Mouse (Mus musculus) urinary bladder, adult 18-20 months (tissue): Measurements from ENCODE around the gene Rtp4.
A peak's percentile ranks its signal among the peaks of the same experiment; 100 is the strongest.

ENCODE experiments used
- DNase-seq, 2 experiments: peaks; one replicate each; pipeline ENCODE4 v3.0.0; 2022; ENCODE audit warnings: low spot score in 2 of 2, mixed read lengths in 2 of 2

The Rtp4 gene

DNA sequence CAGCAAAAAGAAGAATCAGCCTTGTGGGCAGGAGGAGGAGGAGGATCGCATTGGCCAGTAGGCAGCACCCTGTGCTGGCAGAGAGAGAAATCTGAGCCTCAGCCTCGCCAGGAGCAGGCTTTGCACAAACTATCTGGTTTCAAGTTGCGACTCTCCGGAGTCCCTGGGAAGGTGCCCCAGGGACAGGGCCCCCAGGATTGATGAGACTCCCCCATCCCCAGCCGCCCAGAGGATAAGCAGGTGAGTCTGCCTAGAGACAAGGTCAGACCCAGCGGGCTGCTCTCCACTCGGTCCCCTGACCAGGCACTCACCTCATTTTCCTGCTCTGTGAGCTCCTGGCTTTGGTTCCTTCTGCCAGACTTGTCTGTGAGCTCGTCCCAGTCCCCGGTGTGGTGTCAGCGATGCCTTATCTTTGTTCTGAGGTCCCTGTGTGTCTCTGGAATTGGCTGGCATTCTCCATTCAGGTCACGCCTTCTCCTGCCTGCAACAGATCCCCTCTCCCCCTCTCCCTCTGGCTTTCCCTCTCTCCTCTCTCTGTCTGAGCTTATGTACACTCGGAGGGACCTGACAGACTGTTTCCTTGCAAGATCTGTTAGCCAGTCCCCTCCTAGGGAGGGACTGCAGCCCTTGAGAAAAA, at the start of gene Rtp4, which contains the start of gene Masp1:
TSS of gene Rtp4 (plus strand) at position 57 of the 637 bp plus-strand sequence.
TSS of gene Masp1 (minus strand) at position 581 of the 637 bp plus-strand sequence.
- no peak for DNase-seq

DNA sequence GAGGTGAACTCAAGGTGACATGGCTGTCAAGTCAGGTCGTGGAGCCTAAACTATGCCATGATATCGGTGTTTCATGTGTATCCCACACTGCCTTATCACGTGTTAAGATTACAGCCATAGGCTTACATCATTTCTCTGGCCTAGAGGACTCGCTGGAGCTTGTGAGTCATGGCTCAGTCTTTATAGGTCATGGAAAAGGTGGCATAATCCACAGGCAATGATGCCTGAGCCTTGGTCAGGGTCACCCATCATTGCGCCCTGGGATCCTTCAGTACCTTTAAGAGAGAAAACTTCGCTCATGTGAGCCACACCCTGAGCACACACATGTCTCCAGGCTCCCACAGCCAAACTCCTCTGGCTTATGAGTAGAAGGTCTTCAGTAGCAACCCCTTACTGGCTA, 48.5 kb upstream of the Rtp4 start:
- DNase-seq: no peak

DNA sequence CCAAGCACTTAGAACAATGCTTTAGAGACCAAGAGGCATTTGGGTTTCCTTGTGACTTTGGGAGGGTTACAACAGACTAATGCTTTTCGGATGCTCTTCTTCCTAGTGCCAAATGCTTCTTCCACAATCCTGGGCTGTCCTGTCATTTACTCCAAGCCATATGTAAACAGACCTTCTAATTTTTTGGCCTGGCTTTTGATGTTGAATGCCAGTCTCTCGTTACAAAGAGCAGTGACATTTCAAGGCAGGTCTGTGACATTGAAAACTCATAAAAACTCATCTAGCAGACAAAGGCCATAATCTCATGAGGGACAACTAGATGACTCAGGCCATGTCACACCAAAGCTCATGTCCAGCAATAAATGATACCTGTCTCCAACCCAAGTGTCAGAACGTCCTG, 48.0 kb upstream of the Rtp4 start:
- DNase-seq: no peak

DNA sequence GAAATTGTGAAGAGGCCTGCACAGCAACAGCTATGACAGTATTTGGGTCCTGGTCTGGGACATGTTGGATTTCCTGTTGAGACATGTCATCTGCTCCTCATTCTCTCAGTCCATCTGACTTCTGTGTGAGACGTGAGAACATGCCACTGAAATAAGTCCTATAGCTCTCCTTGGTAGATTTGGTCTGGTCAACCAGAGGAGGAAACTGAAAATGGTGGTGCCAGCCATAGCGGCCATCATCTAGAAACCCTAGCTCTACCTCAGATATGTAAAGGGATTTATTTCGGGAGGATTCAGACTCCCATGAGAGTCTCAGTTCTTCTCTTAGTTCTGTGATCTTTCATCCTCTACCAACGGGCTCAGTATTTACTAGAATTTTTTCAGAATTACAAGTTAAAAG, 44.4 kb upstream of the Rtp4 start:
- DNase-seq: no peak

DNA sequence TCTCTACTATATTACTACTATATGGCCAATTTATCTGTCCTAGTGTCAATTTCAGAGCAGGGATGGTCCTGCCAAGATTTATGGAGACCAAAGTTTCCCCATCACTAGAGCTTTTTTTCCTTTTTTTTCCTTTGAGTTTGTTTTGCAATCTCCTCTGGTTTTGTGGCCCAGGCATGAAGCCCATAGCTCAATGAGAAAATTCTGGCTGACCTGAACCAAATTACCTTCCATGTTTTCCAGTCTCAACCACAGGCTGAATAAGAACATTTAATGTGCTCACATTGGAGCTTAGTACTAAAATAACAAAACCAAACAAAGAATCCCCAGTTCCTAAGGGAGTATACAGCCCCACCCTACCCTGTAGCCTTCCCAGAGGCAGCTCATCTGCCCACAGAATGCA, 43.5 kb upstream of the Rtp4 start:
- DNase-seq: no peak

DNA sequence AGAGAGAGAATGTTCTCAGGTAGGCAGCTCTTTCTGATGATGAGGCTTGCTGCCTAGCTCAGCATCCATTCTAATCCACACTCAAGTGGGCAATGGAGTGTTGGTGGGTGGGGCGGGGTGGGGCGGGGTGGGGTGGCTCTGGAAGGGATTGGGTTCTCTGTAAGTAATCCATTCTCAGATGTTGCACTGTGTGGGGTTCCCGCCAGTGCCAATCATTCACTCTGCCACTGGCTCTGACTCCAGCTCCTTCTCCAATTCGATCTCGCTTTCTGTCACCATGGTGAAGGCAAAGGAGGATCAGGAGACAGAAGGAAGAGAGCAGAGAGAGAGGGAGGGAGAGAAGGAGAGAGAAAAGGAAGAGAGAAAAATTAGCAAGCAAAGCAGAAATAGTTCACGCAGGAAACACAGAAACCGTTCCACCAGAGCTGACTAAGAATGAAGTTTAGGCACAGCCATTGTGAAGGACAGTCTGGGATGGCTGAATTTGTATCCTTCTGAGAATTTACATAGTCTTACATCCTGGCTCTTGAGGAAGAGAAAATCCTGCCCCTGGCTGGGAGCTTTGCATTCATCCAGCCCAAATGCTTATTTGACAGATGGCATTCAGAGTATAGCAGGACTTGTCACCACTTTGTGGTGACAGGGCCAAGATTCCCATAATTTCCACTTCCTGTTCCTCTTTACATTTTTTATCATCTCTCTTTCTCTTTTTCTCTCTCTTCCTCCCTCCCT, 40.1 kb upstream of the Rtp4 start:
- DNase-seq: no peak

DNA sequence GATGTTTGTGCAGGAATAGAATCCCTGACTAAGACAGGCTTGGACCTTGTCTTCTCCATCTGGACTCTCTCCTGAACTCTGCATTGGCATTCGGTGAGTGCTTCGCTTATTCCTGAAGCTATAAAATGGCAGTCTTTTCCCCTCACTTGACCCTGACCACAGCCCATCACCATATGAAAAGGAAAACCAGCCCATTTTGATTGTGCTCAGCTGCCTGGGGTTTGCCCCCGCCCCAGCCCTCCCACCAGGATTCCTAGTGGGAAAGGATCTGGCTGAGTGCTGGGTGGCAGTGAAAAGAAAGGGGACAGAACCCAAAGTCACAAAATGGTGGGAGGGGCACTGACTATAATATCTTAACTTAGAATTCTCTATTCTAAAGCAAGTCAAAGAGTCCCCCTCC, 37.9 kb upstream of the Rtp4 start:
- no peak for DNase-seq

DNA sequence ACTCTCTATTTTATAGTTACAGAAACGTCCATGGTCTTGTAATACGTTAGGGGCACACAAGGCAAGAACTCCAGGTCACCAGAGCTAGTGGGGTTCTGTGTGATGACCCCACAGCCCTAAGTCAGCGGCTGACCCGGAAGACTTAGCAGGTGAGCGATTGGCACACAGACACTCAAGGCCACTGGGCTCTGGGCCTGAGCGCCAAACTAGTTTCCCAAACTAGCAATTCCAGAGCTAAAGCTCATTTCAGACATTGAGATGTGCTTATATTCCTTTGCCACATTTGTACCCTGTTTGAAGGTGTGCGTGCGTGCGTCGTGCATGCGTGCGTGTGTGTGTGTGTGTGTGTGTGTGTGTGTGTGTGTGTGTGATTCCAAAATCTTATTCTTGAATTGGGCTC, 37.2 kb upstream of the Rtp4 start:
- no peak for DNase-seq

DNA sequence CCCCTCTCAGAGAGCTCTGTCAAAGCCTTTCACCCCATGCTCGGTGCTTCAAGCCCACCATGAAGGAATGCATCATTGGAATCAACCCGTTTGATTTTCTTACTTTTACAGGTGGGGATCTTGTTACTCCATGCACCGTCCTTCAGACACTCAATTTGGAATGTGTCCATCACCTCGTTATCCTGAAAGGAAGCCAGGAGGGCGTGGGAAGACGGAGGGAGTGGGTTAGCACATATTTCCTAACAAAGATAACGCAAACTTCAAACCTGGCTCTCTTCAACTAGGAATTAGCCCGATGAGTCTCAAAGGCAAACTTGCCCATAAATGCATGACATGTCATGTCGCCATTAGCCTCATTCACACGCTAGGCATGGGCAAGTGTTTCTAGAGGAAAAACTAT, 36.8 kb upstream of the Rtp4 start:
- no peak for DNase-seq

DNA sequence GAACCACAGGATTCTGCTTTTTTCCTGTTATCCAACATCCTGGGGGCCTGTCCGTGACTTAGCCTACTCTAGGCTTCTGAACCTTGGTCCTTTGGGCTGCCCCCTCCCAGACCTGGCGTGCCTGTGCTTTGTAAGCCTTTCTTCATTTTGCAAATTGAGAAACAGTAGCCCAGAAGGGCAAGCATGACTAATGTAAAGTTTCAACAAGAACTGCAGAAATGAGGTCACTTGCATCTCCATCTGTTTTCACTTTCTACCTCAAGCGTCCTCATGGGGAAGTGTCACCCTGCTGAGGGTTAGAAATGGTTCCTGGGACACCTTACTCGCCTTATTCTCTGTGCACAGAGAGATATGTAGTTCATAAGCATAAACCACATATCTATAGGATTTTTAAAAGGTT, 27.3 kb upstream of the Rtp4 start:
- DNase-seq: no peak

DNA sequence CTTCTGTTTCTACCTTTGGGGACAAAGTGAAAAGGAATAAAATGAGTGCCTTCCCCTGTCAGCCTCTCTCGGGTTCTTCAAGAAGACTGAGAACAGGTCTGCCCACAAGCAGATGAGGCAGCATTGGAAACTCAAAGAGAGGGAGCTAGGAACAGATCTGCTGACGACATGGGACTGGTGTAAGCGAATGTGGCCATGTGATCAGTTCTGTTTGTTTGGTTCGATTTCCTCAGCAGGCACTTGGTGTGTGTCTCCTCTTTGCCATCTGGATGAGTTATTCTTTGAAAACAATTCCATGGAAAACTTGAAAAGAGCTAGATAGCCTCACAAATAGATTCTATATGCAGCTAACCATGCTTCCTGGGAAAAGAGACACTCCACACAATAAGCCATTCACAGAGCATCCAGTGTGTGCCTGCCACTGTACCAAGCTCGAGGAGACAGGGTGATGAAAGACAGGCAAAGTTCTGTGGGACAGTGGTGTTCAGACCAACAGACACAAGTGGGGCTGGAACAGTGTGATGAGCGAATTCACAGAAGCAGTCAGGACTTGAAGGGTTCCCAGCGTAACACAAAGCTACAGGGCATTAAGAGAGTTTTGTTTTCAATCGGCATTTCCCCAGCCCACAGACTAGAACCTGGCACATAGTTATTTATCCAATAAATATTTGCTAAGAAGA, 23.7 kb upstream of the Rtp4 start:
- no peak for DNase-seq

DNA sequence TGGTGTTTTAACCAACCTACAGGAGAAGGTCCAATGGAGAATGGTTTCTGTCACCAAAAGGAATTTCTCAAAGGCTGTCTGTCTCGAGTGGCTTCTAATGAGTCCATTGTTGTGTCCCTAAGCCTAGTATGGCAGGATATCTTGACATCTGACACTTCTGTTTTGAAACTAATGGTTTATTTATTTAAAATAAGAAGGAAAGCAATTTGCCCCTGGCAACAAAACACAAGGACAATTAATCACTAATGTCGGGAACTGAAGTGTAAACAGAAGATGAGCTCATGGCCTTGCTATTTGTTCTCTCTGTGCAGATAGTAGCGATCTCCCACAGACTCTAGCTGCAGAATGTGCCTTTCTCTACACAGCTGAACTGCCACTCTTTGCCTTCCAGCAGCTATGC, 22.7 kb upstream of the Rtp4 start:
- DNase-seq: peak in 1 of 2 experiments; percentile 4

DNA sequence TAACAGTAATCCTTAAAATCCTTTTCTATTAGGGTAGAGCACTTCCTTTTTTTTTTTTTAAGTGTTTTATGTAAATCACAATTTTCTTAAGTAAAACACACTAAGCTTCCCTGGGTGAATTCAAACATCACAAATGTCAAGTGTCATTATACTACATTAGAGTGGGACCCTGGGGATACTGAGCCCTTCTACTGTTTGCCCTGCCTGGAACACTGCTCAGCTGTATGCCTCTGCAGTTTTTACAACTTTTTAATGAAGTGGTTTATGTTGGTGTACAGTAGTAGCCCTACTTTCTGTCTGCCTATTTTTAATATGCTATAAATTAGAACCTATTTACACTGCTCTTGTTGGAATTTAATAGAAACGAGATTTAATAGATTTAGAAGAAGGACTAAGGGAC, 22.2 kb upstream of the Rtp4 start:
- no peak for DNase-seq

DNA sequence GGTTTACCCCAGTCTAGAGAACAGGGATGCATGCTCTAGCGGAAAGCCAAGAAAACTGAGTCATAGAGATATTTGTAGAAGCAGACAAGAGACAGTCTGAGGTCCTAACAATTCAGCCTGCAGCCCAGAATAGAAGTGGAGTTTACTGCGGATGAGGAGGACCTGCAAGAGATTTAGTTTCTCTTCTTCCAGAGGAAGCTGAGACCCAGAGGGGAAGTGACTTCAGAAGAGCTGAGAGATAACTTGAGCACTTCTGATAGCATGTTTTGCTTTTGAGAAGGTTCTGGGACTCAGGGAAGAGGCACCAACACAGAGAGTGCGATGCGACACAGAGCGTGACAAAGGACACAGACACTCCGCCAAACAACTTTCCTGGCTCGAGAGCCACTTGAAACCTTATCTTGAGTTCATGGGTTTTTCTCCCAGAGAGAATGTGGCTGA, 21.4 kb upstream of the Rtp4 start:
- DNase-seq: no peak

DNA sequence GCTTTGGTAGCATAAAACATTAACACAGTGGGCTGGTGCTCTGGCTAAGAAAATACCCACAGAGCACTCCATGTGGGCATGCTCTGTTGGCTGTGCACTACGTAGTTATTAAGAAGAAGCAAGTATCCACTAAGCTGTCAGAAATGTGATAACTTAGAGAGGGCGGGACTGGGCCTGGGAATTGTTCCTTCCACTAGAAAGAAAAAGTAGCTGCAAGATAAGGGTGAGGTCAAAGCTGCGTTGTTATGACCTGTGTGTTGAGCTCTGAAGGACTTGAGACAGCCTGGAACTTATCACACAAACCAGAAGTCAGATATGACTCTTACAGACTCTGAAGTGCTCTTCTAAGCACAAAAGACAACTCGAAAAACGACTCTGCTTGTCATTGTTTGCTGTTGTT, 19.5 kb upstream of the Rtp4 start:
- no peak for DNase-seq

DNA sequence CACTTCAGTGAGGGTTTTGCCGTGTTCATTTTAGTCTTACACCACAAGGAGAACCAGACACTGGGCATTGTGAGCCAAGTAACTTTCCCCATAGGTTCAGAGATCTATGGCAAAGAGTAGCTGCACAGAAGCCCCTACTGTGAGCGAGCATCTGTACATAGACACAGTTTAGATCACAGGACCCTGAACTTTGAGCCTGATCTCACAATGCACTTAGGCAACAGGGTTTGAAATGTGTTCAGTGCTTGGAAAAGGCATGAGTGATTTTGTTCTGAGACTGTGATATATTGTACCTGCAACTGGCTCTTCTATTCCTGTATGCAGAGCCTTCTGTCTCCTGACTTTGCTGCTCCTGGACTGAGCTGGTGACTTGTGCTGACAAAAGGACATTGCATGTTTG, 18.8 kb upstream of the Rtp4 start:
- no peak for DNase-seq

DNA sequence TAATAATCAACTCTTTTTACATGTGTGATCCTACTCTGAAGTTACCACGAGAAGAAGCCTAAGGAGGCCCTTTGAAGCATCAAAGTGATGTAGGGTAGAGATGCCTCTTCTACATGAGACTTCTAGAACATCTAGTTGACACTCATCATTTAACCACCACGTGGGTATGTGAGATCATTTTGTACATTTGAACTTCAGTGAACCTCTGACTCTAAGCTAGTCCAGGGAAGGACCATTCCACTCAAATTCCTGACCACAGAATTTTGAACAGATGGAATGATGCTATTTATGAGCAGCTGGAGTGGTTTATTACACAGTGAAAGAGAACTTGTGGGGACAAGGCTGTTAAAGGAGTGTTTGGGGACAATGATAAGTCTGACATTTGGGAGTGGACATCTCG, 17.6 kb upstream of the Rtp4 start:
- no peak for DNase-seq

DNA sequence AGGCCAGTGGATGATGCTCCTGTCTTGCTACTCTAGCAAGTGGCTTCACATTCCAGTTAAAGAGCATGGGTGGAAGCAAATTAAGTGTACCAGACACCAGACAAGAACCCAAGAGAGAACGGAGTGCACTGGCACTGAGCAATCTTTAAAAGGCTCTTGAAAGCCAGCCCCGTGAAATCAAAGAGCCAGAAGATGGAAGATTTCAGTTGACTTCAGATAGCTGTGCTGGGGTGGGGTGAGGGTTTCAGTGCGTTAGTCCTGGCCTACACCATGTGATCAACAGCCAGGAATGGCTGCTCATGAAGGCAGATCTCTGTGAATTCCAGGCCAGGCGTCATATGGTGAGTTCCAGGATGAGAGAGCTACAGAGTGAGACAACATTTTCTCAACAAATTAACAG, 16.7 kb upstream of the Rtp4 start:
- DNase-seq: no peak

DNA sequence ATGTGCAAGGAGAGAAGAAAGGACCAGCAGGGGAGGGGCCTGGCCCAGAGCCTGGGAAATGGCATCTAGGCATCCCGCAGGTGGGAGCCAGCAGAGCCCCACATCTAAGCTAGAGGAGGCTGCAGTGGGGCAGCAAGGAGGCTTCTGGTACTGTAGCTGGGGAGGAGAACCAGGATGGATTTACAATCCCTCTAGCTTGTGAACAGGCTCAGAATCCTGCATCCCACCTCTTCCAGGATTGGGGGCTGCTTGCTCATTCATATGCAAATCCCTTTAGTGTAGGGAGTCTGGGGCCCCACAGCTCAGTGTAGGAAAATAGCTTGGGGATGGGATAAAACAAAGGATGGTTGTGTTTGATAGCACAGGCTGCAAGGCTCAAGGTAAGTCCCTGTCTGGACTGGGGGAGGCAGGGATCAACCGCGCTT, 15.8 kb upstream of the Rtp4 start:
- DNase-seq: no peak

DNA sequence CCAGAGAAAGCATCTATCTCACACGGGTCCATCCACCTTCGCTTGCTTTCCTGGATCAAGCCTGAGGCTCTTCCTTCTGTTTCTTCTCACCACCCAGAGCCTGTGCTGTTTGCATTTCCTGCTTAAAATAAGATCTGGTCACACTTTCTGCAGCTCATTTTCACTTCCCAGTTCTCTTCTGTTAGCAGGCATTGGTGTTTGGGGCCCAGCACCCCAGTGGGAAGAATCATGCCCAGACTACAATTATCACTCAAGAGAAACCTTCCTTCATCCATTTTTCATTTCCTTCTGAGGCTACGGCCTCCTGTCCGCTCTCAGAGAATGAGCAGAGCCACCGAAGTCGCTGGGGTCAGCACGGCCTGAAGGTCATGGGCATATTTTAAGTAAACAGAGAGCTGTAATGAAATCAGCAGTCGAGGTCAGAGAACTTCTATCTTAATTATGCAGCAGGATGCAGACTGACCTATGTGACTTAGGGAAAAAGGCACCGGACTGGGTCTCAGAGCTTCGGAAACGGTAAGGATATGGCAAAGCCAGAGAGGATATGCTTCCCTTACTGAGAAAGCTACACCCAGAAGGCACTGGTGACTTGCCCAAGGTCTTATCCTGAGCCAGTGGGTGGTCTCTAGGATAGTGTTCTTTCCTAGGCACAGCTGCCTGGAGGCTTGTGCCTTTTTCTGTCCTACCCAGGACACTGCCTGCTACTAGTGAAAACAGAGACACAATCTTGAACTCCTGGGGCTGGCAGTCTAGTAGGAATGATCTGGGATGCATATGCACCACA, 14.0 kb upstream of the Rtp4 start:
- no peak for DNase-seq

DNA sequence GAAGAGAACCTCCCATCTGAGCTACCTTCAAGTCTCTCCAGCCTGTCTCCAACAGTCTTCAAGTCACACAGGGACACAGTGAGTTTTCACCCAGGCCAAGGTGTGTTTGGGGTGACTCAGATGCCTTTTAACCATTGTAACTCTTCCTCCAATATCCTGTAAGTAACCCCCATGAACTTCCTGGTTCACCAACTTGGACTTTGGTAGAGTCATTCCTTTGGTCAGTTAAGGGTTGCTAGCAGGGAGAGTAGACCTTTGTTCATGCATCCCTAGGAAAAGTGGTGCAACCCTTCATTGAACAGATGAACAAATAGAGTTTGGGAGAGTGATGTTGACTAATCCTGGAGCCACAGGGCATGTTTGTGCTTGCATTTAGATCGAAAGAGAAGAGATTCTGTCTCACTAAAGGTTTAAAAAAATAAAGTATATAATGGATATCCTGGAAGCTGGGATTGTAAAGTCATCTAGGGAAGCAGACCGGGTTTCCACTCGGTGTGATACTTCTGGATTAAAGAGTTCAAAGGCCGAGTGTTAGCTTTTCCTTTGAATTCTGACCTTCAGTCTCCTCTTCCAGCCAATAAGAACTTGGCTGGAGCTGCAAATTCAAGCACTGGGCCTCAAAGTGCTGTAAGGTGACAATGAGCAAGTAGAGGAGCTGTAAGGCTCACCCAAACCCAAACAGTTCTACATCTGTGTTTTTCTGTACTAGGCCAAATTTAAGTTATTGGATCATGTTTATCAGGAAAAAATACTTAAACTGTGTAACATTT, 8.7 kb upstream of the Rtp4 start:
- DNase-seq: no peak
